Mouse (Mus musculus) midbrain, embryonic 12.5 days (tissue): ENCODE measurements around the gene Pitpnc1. TPM values are rescaled to one million over a fixed set of nuclear protein-coding genes. Genes with fewer than 3 reads are reported as not detected.

Experiments used
- ATAC-seq: fragments of 200-750 bp; cut with Nextera tagmentation; 2 replicates; pipeline ENCODE4 v1.8.0; 2017; ENCODE audit warnings: low read depth, moderate TSS enrichment, moderate library complexity; ENCODE audit not compliant: low FRiP score
- H3K27ac ChIP-seq: fragments of 300-500 bp; sonication (generic); replicated peaks from 2 replicates; pipeline ENCODE4 v1.5.1; 2016; ENCODE audit warnings: mild to moderate bottlenecking
- H3K27me3 ChIP-seq: fragments of 300-500 bp; sonication (generic); 2 replicates; pipeline ENCODE4 v1.6.1; 2016; ENCODE audit warnings: mild to moderate bottlenecking
- H3K36me3 ChIP-seq: fragments of 300-500 bp; sonication (generic); 2 replicates; pipeline ENCODE4 v1.6.1; 2016
- H3K4me1 ChIP-seq: fragments of 300-500 bp; sonication (generic); 2 replicates; pipeline ENCODE4 v1.6.1; 2016
- H3K4me2 ChIP-seq: fragments of 300-500 bp; sonication (generic); replicated peaks from 2 replicates; pipeline ENCODE4 v1.6.1; 2016; ENCODE audit warnings: mild to moderate bottlenecking, moderate library complexity
- H3K4me3 ChIP-seq: fragments of 300-500 bp; sonication (generic); 2 replicates; pipeline ENCODE4 v1.5.1; 2016; ENCODE audit warnings: mild to moderate bottlenecking
- H3K9ac ChIP-seq: fragments of 300-500 bp; sonication (generic); replicated peaks from 2 replicates; pipeline ENCODE4 v1.6.1; 2016; ENCODE audit warnings: mild to moderate bottlenecking, moderate library complexity
- H3K9me3 ChIP-seq: fragments of 300-500 bp; sonication (generic); 2 replicates; pipeline ENCODE4 v1.6.1; 2016; ENCODE audit warnings: mild to moderate bottlenecking
- WGBS: fragments of 180-500 bp; shearing (Covaris S2); methylation state at CpG from one replicate; pipeline ENCODE4 v1.1.7; 2016; 5-methylcytosine and 5-hydroxymethylcytosine counted together
- polyA plus RNA-seq: library from polyadenylated mRNA; unstranded; fragments of >200 nt; fragmentation: Nextera tagmentation; extraction: Ambion mirVana; gene quantifications from 2 replicates; pipeline ENCODE4 v1.2.1, GENCODE M21; 2016

The Pitpnc1 gene
- polyA plus RNA-seq, 1 experiment from 2014 or later, result 32.3 TPM

- Histone ChIP-seq H3K9me3 (no peaks in the 10 kb centered on the region), H3K4me1 (peaks cover 43% of the 10 kb centered on the region), H3K36me3 (no peaks in the 10 kb centered on the region), H3K27ac (no peak overlapping the region), H3K4me3 (no peak overlapping the region), H3K9ac (no peak overlapping the region), H3K4me2 (no peak overlapping the region), H3K27me3 (no peaks in the 10 kb centered on the region)
- WGBS, result 73% methylated on average over 7 of the region's 7 CpGs
- no peak for ATAC-seq
These were observed 59.7 kb downstream of the Pitpnc1 start for GRCm38 (mm10) chr11:107410804-107411203.

DNA sequence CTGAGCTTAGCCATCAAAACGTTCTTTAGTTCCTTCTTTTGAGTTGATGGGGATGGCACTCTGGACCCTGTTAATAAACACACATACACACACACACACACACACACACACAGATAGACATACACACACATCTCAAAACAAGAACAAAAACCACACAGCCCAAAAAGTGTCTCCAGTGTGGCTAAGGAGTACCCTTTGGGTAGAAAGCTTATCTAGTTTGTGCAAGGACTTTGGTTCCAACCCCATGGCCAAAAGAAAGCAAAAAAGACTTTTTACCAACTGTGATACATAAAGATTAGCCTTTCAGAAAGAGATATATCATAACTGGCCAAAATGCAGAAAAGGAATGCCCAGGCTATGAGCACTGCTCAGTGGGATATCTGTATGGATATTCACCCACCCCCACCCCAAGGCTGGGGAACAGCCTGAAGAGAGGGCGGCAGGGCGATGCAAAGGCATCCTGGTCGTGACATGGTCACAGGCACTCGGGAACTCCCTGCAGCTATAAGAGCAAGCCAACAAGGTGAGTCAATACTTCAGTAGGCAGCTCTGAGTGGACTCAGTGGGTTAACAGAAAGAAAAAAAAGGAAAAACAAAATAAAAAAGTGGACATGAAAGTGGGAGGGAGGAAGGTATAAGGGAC, 60.3 kb downstream of the Pitpnc1 start:
- H3K4me3 ChIP-seq, result no peak overlapping the region
- 69% methylated on average over 5 of the region's 5 CpGs for WGBS
- no peak overlapping the region for H3K27ac ChIP-seq
- no peaks in the 10 kb centered on the region for H3K36me3 ChIP-seq
- no peaks in the 10 kb centered on the region for H3K27me3 ChIP-seq
- no peak for ATAC-seq
- H3K9ac ChIP-seq, result no peak overlapping the region
- H3K4me1 ChIP-seq, result peaks cover 38% of the 10 kb centered on the region
- H3K4me2 ChIP-seq, result no peak overlapping the region
- H3K9me3 ChIP-seq, result no peaks in the 10 kb centered on the region

DNA sequence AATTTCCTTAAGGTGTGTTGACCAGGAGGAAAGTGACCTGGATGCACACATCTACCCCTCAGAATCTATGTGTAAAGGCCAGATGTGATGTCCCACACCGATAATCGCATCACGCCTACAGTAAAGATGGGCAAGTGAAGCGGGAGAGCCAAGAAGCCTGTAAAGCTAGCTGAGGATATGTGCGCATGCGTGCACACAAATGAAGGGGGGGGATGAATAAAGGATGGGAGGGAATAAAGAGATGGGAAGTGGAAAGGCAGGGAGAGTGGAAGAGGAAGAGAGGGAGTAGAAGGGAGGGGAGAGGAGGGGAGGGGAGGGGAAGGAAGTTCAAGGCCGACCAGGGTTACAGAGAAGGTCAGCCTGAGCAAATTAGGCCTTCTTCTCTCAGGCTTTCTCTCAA, 61.6 kb downstream of the Pitpnc1 start:
- WGBS, result 91% methylated on average over 7 of the region's 7 CpGs

GRCm38 (mm10) chr11:107407698-107408097, 62.8 kb downstream of the Pitpnc1 start:
- Histone ChIP-seq H3K36me3 (no peaks in the 10 kb centered on the region), H3K4me3 (no peak overlapping the region), H3K27me3 (no peaks in the 10 kb centered on the region), H3K4me1 (peaks cover 13% of the 10 kb centered on the region), H3K9ac (no peak overlapping the region), H3K4me2 (no peak overlapping the region), H3K9me3 (no peaks in the 10 kb centered on the region), H3K27ac (no peak overlapping the region)
- no peak for ATAC-seq
- WGBS, result 93% methylated on average over 9 of the region's 9 CpGs

More for the DNA sequence above, 61.6 kb downstream of the Pitpnc1 start:
- Histone ChIP-seq H3K4me3 (no peak overlapping the region), H3K9ac (no peak overlapping the region), H3K9me3 (no peaks in the 10 kb centered on the region), H3K36me3 (no peaks in the 10 kb centered on the region), H3K27ac (no peak overlapping the region), H3K4me2 (no peak overlapping the region), H3K4me1 (peaks cover 24% of the 10 kb centered on the region), H3K27me3 (no peaks in the 10 kb centered on the region)
- no peak for ATAC-seq

DNA sequence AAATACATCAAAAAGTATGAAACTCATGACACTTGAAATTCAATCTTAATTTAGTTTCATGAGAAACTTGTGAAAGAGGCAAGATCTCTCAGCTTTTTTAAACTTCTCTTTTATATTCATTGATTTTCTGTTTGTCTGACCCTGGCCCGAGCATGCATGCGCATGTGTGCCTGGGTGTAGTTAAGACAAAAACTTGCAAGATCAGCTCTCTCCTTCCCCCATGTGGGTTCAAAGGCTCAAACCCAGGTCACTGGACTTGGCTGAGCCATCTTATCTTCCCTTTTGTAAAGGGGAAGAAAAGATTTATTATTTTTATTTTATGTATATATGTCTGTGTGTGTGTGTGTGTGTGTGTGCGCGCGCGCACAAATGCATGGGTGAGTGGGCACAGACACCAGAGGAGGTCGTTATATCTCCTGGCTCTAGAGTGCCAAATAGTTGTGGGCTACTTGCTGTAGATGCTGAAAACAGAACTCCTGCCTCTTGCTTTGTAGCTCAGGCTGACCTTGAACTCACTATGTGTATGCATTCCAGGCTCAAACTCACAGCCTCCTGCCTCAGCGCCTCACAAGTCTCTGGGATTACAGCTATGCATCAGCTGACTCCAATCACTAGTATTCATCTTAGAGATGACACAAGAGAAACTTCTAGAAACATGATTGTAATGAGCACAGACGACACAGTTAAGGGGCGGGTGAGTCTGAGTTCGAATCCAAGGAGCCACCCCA, 64.7 kb downstream of the Pitpnc1 start:
- Histone ChIP-seq H3K9me3 (0 out of 2 replicates have a peak, but pooled peaks cover 2% of the 10 kb centered on the region), H3K4me2 (no peak overlapping the region), H3K4me1 (0 out of 2 replicates have a peak, but pooled peaks cover 2% of the 10 kb centered on the region), H3K9ac (no peak overlapping the region), H3K36me3 (no peaks in the 10 kb centered on the region), H3K27ac (no peak overlapping the region), H3K4me3 (no peak overlapping the region), H3K27me3 (no peaks in the 10 kb centered on the region)
- WGBS, result 96% methylated on average over 11 of the region's 11 CpGs
- no peak for ATAC-seq

GRCm38 (mm10) chr11:107403309-107403708, 67.2 kb downstream of the Pitpnc1 start:
- Histone ChIP-seq H3K27me3 (no peaks in the 10 kb centered on the region), H3K27ac (no peak overlapping the region), H3K9me3 (0 out of 2 replicates have a peak, but pooled peaks cover 2% of the 10 kb centered on the region), H3K4me1 (no peaks in the 10 kb centered on the region), H3K9ac (no peak overlapping the region), H3K4me3 (no peak overlapping the region), H3K36me3 (no peaks in the 10 kb centered on the region), H3K4me2 (no peak overlapping the region)
- ATAC-seq, result no peak
- WGBS, result 82% methylated on average over 10 of the region's 10 CpGs

GRCm38 (mm10) chr11:107401839-107402590, 68.5 kb downstream of the Pitpnc1 start:
- Histone ChIP-seq H3K9me3 (0 out of 2 replicates have a peak, but pooled peaks cover 2% of the 10 kb centered on the region), H3K36me3 (no peaks in the 10 kb centered on the region), H3K4me3 (no peak overlapping the region), H3K9ac (no peak overlapping the region), H3K27ac (no peak overlapping the region), H3K4me2 (no peak overlapping the region), H3K27me3 (no peaks in the 10 kb centered on the region), H3K4me1 (0 out of 2 replicates have a peak, but pooled peaks cover 8% of the 10 kb centered on the region)
- ATAC-seq, result no peak
- WGBS, result 95% methylated on average over 5 of the region's 5 CpGs

GRCm38 (mm10) chr11:107400826-107401225, 69.7 kb downstream of the Pitpnc1 start:
- Histone ChIP-seq H3K9me3 (0 out of 2 replicates have a peak, but pooled peaks cover 2% of the 10 kb centered on the region), H3K27me3 (no peaks in the 10 kb centered on the region), H3K27ac (no peak overlapping the region), H3K4me3 (no peak overlapping the region), H3K9ac (no peak overlapping the region), H3K4me2 (no peak overlapping the region), H3K4me1 (0 out of 2 replicates have a peak, but pooled peaks cover 8% of the 10 kb centered on the region), H3K36me3 (no peaks in the 10 kb centered on the region)
- 88% methylated on average over 7 of the region's 7 CpGs for WGBS
- ATAC-seq, result no peak

DNA sequence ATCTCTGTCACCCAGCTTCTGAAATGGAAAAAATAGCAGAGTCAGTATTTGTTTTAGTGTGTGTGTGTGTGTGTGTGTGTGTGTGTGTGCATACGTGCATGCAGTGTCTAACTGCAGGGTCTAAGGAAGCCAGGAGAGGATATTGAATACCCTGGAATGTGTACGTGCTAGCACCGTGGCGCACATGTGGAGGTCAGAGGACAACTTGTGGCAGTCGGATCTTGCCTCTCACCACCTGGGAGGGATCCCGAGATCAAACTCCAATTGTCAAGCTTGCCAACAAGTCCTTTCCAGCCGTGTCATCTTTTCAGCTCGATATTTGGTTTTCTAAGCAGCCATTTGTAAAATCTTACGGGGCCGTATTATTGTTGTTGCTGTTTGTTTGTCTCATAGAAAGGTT, 70.5 kb downstream of the Pitpnc1 start:
- no peaks in the 10 kb centered on the region for H3K36me3 ChIP-seq
- no peak overlapping the region for H3K9ac ChIP-seq
- no peak overlapping the region for H3K27ac ChIP-seq
- 0 out of 2 replicates have a peak, but pooled peaks cover 2% of the 10 kb centered on the region for H3K9me3 ChIP-seq
- no peak overlapping the region for H3K4me3 ChIP-seq
- no peak for ATAC-seq
- H3K27me3 ChIP-seq, result no peaks in the 10 kb centered on the region
- H3K4me2 ChIP-seq, result no peak overlapping the region
- 0 out of 2 replicates have a peak, but pooled peaks cover 8% of the 10 kb centered on the region for H3K4me1 ChIP-seq
- 83% methylated on average over 10 of the region's 10 CpGs for WGBS

GRCm38 (mm10) chr11:107397326-107397998, 73.0 kb downstream of the Pitpnc1 start:
- Histone ChIP-seq H3K36me3 (no peaks in the 10 kb centered on the region), H3K4me1 (0 out of 2 replicates have a peak, but pooled peaks cover 8% of the 10 kb centered on the region), H3K27ac (no peak overlapping the region), H3K4me2 (no peak overlapping the region), H3K4me3 (no peak overlapping the region), H3K9ac (no peak overlapping the region), H3K27me3 (no peaks in the 10 kb centered on the region), H3K9me3 (0 out of 2 replicates have a peak, but pooled peaks cover 2% of the 10 kb centered on the region)
- 86% methylated on average over 10 of the region's 10 CpGs for WGBS
- no peak for ATAC-seq

- Histone ChIP-seq H3K4me3 (no peak overlapping the region), H3K4me1 (peaks cover 30% of the 10 kb centered on the region), H3K27me3 (no peaks in the 10 kb centered on the region), H3K4me2 (no peak overlapping the region), H3K9me3 (no peaks in the 10 kb centered on the region), H3K36me3 (no peaks in the 10 kb centered on the region), H3K27ac (no peak overlapping the region), H3K9ac (no peak overlapping the region)
- 90% methylated on average over 3 of the region's 3 CpGs for WGBS
- ATAC-seq, result no peak
These were observed 76.3 kb downstream of the Pitpnc1 start for GRCm38 (mm10) chr11:107394245-107394644.
